Mouse (Mus musculus) liver, postnatal 0 days (tissue): ENCODE measurements at regions not wholly inside any gene's neighbourhood (a gene's known extent, or its start where the extent isn't known, plus 50 kb on each side); places are given as distances from the start of the nearest gene placed in this dataset.

Experiments
- CTCF ChIP-seq: sonication (generic); IDR thresholded peaks from 2 replicates; pipeline ENCODE4 v1.5.1; 2016; ENCODE audit warnings: antibody characterized with exemption, low read depth
- EP300 ChIP-seq: IDR thresholded peaks from 2 replicates; pipeline ENCODE4 v1.6.1; 2016; ENCODE audit warnings: antibody characterized with exemption, low read depth, mild to moderate bottlenecking

DNA sequence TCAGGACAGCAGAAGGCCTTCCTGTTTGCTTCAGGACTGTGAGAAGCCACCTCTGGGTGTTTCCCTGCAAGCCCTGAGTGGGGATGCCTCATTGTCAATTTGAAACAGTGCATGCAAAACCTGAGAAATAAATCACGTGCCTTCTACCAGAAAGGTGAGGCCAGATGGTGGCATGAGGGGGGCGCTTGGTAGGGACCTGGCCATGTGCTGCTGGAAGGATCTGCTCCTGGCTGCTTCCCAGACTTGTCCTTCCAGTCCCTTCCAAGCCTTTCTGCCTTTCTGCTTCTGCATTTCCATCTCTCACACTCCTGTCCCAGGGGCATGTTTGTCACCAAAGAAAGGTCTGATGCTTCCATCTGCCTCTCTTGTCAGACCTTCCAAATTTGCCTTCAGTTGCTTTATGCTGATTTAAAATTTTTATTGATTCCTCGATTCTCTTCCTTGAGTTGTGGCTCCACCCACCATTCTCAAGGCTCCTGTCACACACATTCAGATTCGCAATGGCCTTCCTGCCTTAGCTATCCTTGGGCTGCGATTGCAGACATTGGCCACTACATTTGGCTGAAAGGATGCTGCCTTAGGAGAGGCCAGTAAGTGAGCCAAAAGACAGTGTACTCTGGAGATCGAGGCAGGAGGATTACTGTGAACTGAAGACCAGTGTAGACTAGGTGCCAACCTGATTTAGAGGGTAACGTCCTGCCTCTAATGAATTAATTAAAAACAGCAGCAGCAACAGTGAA lies 289.9 kb downstream of the Tcerg1l start:
- no peak for TF ChIP-seq CTCF
- no peak for TF ChIP-seq EP300
